Mouse (Mus musculus) cerebral cortex, adult 2 months (tissue): ENCODE results near the gene Smad3.

ENCODE experiments used
- WGBS: fragments of 180-500 bp; shearing (Covaris S2); methylation state at CpG from one replicate; pipeline ENCODE4 v1.1.7; 2018; 5-methylcytosine and 5-hydroxymethylcytosine counted together

The Smad3 gene

GRCm38 (mm10) chr9:63664300-63664745 is 93.5 kb downstream of the Smad3 start:
- 85% methylated on average over 2 of the region's 2 CpGs for WGBS

GRCm38 (mm10) chr9:63663222-63663621 is 94.6 kb downstream of the Smad3 start:
- 93% methylated on average over 10 of the region's 10 CpGs for WGBS

GRCm38 (mm10) chr9:63662759-63663158 is 95.0 kb downstream of the Smad3 start:
- WGBS = 93% methylated on average over 7 of the region's 7 CpGs

GRCm38 (mm10) chr9:63660691-63661090 is 97.1 kb downstream of the Smad3 start:
- 98% methylated on average over 3 of the region's 3 CpGs for WGBS

- 95% methylated on average over 4 of the region's 4 CpGs for WGBS
Measured at GRCm38 (mm10) chr9:63660061-63660460, 97.7 kb downstream of the Smad3 start.

- 53% methylated on average over 5 of the region's 5 CpGs for WGBS
Measured at GRCm38 (mm10) chr9:63658970-63659371, 98.8 kb downstream of the Smad3 start.

- 92% methylated on average over 9 of the region's 9 CpGs for WGBS
Measured at GRCm38 (mm10) chr9:63658436-63658835, 99.4 kb downstream of the Smad3 start.

- 79% methylated on average over 4 of the region's 4 CpGs for WGBS
Measured at GRCm38 (mm10) chr9:63657167-63657566, 100.6 kb downstream of the Smad3 start.

GRCm38 (mm10) chr9:63655092-63655491 is 102.7 kb downstream of the Smad3 start:
- WGBS = 53% methylated on average over 1 of the region's 1 CpGs

- 86% methylated on average over 8 of the region's 8 CpGs for WGBS
Measured at GRCm38 (mm10) chr9:63654575-63654974, 103.2 kb downstream of the Smad3 start.

- WGBS = 34% methylated on average over 7 of the region's 7 CpGs
Measured at GRCm38 (mm10) chr9:63653666-63654065, 104.1 kb downstream of the Smad3 start.

- 75% methylated on average over 11 of the region's 11 CpGs for WGBS
Measured at GRCm38 (mm10) chr9:63651594-63651993, 106.2 kb downstream of the Smad3 start.

GRCm38 (mm10) chr9:63650905-63651304 is 106.9 kb downstream of the Smad3 start:
- 56% methylated on average over 14 of the region's 14 CpGs for WGBS

GRCm38 (mm10) chr9:63649841-63650545 is 107.8 kb downstream of the Smad3 start:
- 89% methylated on average over 8 of the region's 8 CpGs for WGBS

GRCm38 (mm10) chr9:63648520-63648918 is 109.3 kb downstream of the Smad3 start:
- 58% methylated on average over 9 of the region's 9 CpGs for WGBS

GRCm38 (mm10) chr9:63647581-63648519 is 109.9 kb downstream of the Smad3 start:
- WGBS = 63% methylated on average over 9 of the region's 9 CpGs

GRCm38 (mm10) chr9:63645084-63645483 is 112.7 kb downstream of the Smad3 start:
- 83% methylated on average over 8 of the region's 8 CpGs for WGBS

GRCm38 (mm10) chr9:63644011-63644410 is 113.8 kb downstream of the Smad3 start:
- WGBS = 98% methylated on average over 6 of the region's 6 CpGs

GRCm38 (mm10) chr9:63641983-63642646 is 115.7 kb downstream of the Smad3 start:
- 50% methylated on average over 4 of the region's 4 CpGs for WGBS

GRCm38 (mm10) chr9:63636113-63636512 is 121.7 kb downstream of the Smad3 start:
- WGBS = 47% methylated on average over 7 of the region's 7 CpGs

GRCm38 (mm10) chr9:63633334-63633733 is 124.5 kb downstream of the Smad3 start:
- 35% methylated on average over 7 of the region's 7 CpGs for WGBS

GRCm38 (mm10) chr9:63632924-63633323 is 124.9 kb downstream of the Smad3 start:
- 24% methylated on average over 11 of the region's 11 CpGs for WGBS
